Mouse (Mus musculus) CH12.LX (cell line): Measurements from ENCODE around the gene Proser3.

Source experiments
- CHD2 ChIP-seq: IDR thresholded peaks from 2 replicates; pipeline ENCODE4 v1.6.1; 2011; ENCODE audit warnings: low read length, improper control_type of control experiment
- CTCF ChIP-seq, 2 experiments: IDR thresholded peaks in 1 of 2; conservative IDR thresholded peaks in 1 of 2; 2 replicates each; pipeline ENCODE4 v1.5.1; 2011 to 2012; ENCODE audit warnings: low read depth in 2 of 2, low read length in 2 of 2, improper control_type of control experiment in 1 of 2, inconsistent platforms in 1 of 2, mild to moderate bottlenecking in 1 of 2, moderate library complexity in 1 of 2
- E2F4 ChIP-seq: IDR thresholded peaks from 2 replicates; pipeline ENCODE4 v1.6.1; 2011; ENCODE audit warnings: low read depth, low read length, improper control_type of control experiment; ENCODE audit not compliant: insufficient replicate concordance
- ELF1 ChIP-seq: IDR thresholded peaks from 2 replicates; pipeline ENCODE4 v1.6.1; 2014; ENCODE audit warnings: low read depth, mild to moderate bottlenecking, inconsistent platforms, low read length, improper control_type of control experiment
- EP300 ChIP-seq: IDR thresholded peaks from 2 replicates; pipeline ENCODE4 v1.6.1; 2011; ENCODE audit warnings: low read length, improper control_type of control experiment
- IRF4 ChIP-seq: IDR thresholded peaks from 2 replicates; pipeline ENCODE4 v1.6.1; 2014; ENCODE audit warnings: low read depth, mild to moderate bottlenecking, inconsistent platforms, low read length, improper control_type of control experiment
- MAX ChIP-seq: IDR thresholded peaks from 2 replicates; pipeline ENCODE4 v1.6.1; 2011; ENCODE audit warnings: low read length, improper control_type of control experiment
- PAX5 ChIP-seq: IDR thresholded peaks from 2 replicates; pipeline ENCODE4 v1.6.1; 2012; ENCODE audit warnings: low read length, inconsistent platforms, mixed read lengths
- SMC3 ChIP-seq: IDR thresholded peaks from 2 replicates; pipeline ENCODE4 v1.6.1; 2011; ENCODE audit warnings: low read depth, low read length, improper control_type of control experiment
- TBP ChIP-seq: conservative IDR thresholded peaks from 2 replicates; pipeline ENCODE4 v1.6.1; 2011; ENCODE audit warnings: low read depth, low read length, improper control_type of control experiment
- UBTF ChIP-seq: IDR thresholded peaks from 2 replicates; pipeline ENCODE4 v1.6.1; 2012; ENCODE audit warnings: low read depth, mild to moderate bottlenecking, inconsistent platforms, low read length, improper control_type of control experiment, moderate library complexity
- ZC3H11A ChIP-seq: IDR thresholded peaks from 2 replicates; pipeline ENCODE4 v1.6.1; 2012; ENCODE audit warnings: low read depth, mild to moderate bottlenecking, inconsistent platforms, low read length, improper control_type of control experiment
- ZMIZ1 ChIP-seq: IDR thresholded peaks from 2 replicates; pipeline ENCODE4 v1.6.1; 2012; ENCODE audit warnings: low read depth, mild to moderate bottlenecking, inconsistent platforms, low read length, improper control_type of control experiment

- TF ChIP-seq CTCF (conservative IDR thresholded peaks at IDR 0.05 in 1 of 2, IDR thresholded peaks at IDR 0.05 in 1 of 2; ENCODE audit: low read depth in 2 of 2, low read length in 2 of 2) (no peak), UBTF (no peak), MAX (no peak), CHD2 (no peak), SMC3 (no peak), E2F4 (no peak), ELF1 (no peak), ZMIZ1 (no peak), IRF4 (no peak), PAX5 (no peak), ZC3H11A (no peak), EP300 (no peak), TBP (no peak)
Observed at GRCm38 (mm10) chr7:30585170-30585569, 33.1 kb upstream of the Proser3 start.
